Mouse (Mus musculus) fat pad, adult 2 months (tissue): Measurements from ENCODE around the gene Itpk1.
"Not testable (repeated sequence)": the region's sequence is repeated elsewhere in the genome, so short reads cannot be mapped to it uniquely, and the experiment has no call there.

Source experiments
- DNase-seq: peaks from one replicate; pipeline ENCODE4 v3.0.0-alpha.2; 2011; ENCODE audit warnings: low read depth, low spot score; ENCODE audit errors: extremely low read depth

The Itpk1 gene

DNA sequence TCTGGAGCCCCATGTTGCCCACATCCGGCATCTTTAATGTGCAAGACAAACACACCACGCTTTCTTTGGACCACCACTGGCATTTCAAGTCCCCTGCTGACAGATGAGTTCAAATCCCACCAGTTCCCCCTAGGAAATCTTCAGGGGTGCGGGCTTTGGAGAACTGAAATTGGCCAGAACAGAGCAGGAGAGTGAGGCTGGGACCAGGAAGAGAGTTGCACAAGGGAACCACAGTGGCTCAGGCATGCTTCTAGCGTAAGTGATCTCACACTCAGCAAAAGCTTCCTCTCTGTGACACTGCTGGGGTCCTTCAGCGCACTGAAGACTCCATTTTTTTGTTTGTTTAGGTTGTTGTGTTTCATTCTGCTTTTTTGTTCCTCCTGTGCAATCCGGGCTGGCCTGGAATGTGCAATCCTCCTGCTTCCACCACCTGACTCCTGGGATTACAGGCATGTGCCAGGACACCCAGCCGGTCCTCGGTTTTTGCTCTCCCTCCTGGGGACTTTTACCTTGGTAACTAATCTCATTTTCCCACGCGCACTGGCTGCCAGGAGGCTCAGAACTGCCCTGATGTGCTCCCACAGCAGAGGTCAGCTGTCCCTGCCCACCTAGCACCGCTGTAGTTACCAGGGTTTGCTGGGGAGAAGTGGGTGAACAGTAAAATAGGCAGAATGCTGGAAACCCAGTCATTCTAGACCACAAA lies 41.2 kb downstream of the Itpk1 start:
- DNase-seq = no peak

GRCm38 (mm10) chr12:102661772-102662171 lies 43.0 kb downstream of the Itpk1 start:
- DNase-seq = no peak

- no peak for DNase-seq
Observed at GRCm38 (mm10) chr12:102660906-102661651, 43.7 kb downstream of the Itpk1 start.

GRCm38 (mm10) chr12:102653003-102653402 lies 51.7 kb downstream of the Itpk1 start:
- peak; percentile 11 for DNase-seq

DNA sequence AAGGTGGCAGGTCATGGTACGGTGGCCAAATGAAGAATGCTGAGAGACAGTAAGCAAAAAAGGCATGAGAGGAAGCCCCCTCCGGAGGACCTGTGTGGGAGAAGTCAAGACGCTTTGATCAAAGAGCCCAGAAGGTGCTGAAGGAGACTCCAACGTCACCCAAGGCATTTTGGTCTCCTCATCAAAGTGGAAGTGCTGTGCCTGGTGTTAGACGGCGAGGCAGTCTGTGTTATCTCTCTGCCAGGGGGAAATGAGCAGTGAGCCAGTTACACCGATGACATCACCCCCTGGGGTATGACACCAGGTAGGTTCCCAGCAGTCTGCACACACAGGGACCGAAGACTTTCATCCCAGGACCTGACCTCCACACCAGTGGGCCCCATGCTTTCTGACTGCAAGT lies 52.3 kb downstream of the Itpk1 start:
- no peak for DNase-seq

GRCm38 (mm10) chr12:102651871-102652270 lies 52.9 kb downstream of the Itpk1 start:
- no peak for DNase-seq

DNA sequence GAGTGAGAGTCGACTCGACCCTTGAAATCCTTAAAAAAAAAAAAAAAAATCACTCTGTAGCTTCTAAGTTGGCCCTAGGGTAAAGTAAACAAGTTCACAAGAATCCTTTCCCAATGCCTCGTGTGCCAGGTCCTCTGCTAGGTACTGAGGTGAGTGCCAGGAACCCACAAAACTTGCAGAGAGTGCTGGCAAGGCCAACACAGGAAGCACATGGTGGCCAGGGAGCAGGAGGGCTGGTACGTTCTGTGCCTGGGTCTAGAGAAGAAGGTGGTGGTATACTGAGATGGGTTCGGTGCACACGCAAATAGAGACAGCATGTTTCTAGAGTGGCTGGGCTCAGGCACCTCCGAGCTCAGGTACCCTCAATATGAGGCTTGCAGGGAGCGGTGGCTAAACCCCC lies 53.3 kb downstream of the Itpk1 start:
- peak; percentile 72 for DNase-seq

- no peak for DNase-seq
Observed at GRCm38 (mm10) chr12:102650649-102651048, 54.1 kb downstream of the Itpk1 start.

- no peak for DNase-seq
Observed at GRCm38 (mm10) chr12:102647839-102648564, 56.7 kb downstream of the Itpk1 start.

- no peak for DNase-seq
Observed at GRCm38 (mm10) chr12:102646586-102647260, 58.0 kb downstream of the Itpk1 start.

DNA sequence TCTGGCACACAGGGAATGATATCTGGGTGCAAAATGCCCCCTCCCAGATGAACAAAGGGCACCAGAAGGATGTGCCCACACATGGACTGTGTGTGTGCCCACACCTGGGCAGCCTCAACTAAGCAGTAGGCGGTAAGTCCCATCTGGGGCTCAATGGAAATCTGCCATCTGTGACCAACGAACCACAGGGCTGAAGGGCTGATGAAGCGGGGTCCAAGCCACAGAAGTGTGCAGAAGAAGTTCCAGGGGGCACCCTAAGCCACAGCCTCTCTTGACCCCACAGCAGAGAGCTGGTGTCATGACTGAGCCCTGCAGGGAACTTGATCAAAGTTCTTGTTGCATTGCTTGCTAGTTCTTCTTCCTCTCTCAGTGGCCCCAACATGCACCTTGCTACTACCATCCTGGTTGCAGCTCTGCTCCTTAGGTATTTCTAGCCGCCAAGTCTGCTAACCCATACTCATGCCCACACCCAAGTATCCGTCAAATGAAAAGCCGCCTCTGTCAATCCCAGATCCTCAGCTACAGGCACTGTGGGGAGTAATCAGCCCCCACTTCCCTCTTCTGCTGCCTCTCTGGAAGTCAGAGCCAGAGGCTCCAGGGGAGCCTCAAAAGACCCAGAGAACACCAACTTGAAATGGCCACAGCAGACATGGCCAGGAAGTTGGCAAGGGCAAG lies 58.7 kb downstream of the Itpk1 start:
- DNase-seq = no peak

GRCm38 (mm10) chr12:102643316-102643715 lies 61.4 kb downstream of the Itpk1 start:
- no peak for DNase-seq

- no peak for DNase-seq
Observed at GRCm38 (mm10) chr12:102640436-102641163, 64.1 kb downstream of the Itpk1 start.

- DNase-seq = no peak
Observed at GRCm38 (mm10) chr12:102638878-102639277, 65.9 kb downstream of the Itpk1 start.

- no peak for DNase-seq
Observed at GRCm38 (mm10) chr12:102637235-102637634, 67.5 kb downstream of the Itpk1 start.

GRCm38 (mm10) chr12:102634436-102635050 lies 70.2 kb downstream of the Itpk1 start:
- no peak for DNase-seq

DNA sequence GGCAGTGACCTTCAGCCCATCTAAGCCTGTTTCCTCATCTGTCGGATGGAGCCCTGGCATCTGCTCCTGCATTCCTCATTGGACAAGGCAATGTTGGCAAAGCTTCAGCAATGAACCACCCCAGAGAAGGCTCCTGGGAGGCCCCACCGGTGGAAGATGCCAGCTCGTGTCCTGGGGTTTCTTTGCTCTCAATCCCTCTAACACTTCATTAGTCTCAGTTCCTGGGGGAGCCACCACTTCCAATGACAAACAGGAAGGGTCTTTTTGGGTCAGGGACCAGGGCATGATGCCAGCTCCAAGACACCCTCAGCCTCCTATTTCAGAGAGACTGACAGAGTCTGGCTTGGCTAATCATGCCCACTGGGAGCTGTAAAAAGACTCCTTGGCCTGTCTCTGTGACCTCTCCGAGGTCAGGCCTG lies 71.6 kb downstream of the Itpk1 start:
- no peak for DNase-seq

GRCm38 (mm10) chr12:102631690-102632089 lies 73.0 kb downstream of the Itpk1 start:
- DNase-seq = no peak

DNA sequence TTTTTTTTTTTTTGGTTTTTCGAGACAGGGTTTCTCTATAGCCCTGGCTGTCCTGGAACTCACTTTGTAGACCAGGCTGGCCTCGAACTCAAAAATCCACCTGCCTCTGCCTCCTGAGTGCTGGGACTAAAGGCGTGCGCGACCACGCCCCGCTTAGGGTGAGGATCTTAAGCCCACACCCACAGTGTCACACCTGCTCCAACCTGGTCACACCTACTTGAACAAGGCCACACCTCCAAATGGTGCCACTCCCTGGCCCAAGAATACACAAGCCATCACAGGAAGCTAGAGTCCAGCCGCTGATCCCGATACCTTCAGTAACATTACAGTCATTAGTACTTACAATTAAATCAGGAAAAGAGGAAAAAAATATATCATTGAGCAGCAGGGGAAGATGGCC lies 74.3 kb downstream of the Itpk1 start:
- DNase-seq = not testable (repeated sequence)

DNA sequence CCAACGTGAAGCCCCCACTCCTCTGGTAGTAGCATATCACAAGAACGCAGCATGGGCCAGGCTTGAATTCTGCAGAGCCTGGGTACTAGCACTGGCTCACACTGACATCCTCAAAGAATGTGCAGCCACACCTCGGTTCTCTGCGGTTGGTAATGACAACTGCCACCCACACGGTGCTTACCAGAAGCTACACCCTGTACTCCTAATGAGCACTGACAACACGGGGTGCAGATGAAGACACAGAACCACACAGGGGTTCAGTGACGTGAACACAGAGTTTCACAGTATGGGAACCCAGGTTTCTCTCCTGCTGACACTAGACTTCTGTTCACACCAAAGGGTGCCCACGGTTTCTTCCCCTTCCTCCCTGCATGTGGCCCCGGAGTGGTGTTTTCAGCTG lies 76.5 kb downstream of the Itpk1 start:
- no peak for DNase-seq
